Mouse (Mus musculus): ENCODE data around the gene Rbms1. TPM values are rescaled to one million over a fixed set of nuclear protein-coding genes. Genes with fewer than 3 reads are reported as not detected.
"Not testable (repeated sequence)": the region's sequence is repeated elsewhere in the genome, so short reads cannot be mapped to it uniquely, and the experiment has no call there.

The Rbms1 gene
- polyA plus RNA-seq, 1 experiment = 23.8 TPM

DNA sequence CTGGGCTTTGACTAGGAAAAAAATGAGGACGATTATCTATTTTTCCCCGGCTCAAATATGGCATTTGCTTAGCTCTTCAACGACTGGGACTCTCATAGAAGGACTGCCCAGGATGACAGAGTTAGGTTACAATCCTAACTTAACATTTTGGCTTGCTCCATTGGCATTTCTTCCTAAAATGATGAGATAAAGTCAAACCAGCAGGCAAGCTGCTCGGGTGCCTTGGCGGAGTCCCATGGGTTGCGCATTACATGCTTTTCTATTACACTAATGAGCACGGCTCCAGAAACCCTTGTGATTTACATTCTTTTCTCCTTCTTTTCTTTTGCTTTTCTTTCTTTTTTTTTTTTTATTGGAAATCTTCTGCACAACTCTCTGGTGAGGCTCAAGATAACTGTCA lies 128.7 kb downstream of the Rbms1 start:
- Histone ChIP-seq H3K4me3 (replicated peaks; ENCODE audit: control insufficient read depth, low read depth, low read length) (no peak overlapping the region), H3K27ac (ENCODE audit: control insufficient read depth, insufficient read depth, low read depth, low read length, poor library complexity) (no peak overlapping the region), H3K4me1 (ENCODE audit: control insufficient read depth, insufficient read depth, low read length) (no peaks in the 10 kb centered on the region)
- TF ChIP-seq CTCF (IDR thresholded peaks at IDR 0.05; ENCODE audit: control insufficient read depth, insufficient read depth, low read length) (no peak), POLR2A (IDR thresholded peaks at IDR 0.05; ENCODE audit: borderline replicate concordance, control insufficient read depth, low read depth, low read length) (no peak)
- 81% methylated on average over 7 of the region's 7 CpGs for WGBS

DNA sequence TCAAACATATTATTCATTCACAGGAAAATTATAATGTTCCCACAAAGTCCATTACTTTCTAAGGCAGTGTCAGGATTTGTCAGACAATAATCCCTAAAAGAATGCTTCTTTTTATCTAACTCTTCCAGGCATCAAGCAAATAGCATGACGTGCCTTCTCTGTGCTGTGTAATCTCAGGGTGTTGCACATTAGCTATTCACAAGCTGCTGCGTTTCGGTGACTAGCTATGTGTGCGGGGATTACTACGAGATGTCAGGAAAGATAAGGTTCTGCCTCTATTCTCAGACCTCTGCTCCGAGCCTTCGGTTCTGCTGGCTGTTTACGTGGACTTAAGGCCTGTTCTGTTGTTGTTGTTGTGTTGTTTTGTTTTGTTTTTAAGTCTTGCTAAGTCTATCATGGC lies 130.7 kb downstream of the Rbms1 start:
- 83% methylated on average over 8 of the region's 8 CpGs for WGBS
- Histone ChIP-seq H3K27ac (ENCODE audit: control insufficient read depth, insufficient read depth, low read depth, low read length, poor library complexity) (no peak overlapping the region), H3K4me1 (ENCODE audit: control insufficient read depth, insufficient read depth, low read length) (no peaks in the 10 kb centered on the region; the same call in 1 of the 2 replicates), H3K4me3 (replicated peaks; ENCODE audit: control insufficient read depth, low read depth, low read length) (no peak overlapping the region)
- TF ChIP-seq CTCF (IDR thresholded peaks at IDR 0.05; ENCODE audit: control insufficient read depth, insufficient read depth, low read length) (no peak), POLR2A (IDR thresholded peaks at IDR 0.05; ENCODE audit: borderline replicate concordance, control insufficient read depth, low read depth, low read length) (no peak)

DNA sequence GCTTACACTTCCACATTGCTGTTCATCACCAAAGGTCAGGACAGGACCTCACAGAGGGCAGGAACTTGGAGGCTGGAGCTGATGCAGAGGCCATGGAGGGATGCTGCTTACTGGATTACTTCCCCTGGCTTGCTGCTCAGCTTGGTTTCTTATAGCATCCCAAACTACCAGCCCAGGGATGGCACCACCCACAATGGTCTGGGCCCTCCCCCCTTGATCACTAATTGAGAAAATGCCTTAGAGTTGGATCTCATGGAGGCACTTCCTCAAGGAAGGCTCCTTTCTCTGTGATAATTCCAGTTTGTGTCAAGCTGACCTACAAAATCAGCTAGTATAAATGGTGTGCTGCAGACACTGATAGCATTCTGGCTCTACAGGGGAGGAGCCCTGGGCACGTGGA lies 132.5 kb downstream of the Rbms1 start:
- H3K27ac ChIP-seq (ENCODE audit: control insufficient read depth, insufficient read depth, low read depth, low read length, poor library complexity); H3K4me3 ChIP-seq (replicated peaks; ENCODE audit: control insufficient read depth, low read depth, low read length); H3K4me1 ChIP-seq (ENCODE audit: control insufficient read depth, insufficient read depth, low read length): not testable (repeated sequence)
- 76% methylated on average over 1 of the region's 1 CpGs for WGBS

DNA sequence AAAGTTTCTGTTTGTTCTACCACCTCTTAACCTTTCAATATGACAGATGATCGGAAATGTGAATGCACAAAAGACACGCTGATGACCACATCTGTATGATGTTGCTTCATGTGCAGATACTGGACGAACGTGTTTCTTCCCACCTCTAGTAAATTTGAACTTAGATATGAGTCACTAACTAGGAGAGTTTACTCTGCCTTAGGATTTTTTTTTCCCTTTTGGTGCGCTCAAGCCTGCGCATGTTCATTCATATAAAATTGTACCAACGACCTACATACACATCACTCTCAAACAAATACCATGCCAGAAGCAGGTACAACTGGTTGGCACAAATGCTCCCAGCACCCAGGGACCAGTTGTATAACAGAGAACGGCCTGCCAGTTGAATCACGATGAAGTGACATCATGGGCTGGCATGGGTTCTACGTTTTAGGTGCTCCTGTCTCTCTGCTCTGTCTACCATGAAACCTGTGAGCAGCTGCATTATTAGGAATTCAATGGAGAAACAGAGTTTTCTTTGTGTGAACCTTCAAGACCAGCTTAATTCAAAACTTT lies 134.0 kb downstream of the Rbms1 start:
- H3K4me3 ChIP-seq (replicated peaks; ENCODE audit: control insufficient read depth, low read depth, low read length) = no peak overlapping the region
- no peak overlapping the region for H3K27ac ChIP-seq (ENCODE audit: control insufficient read depth, insufficient read depth, low read depth, low read length, poor library complexity)
- TF ChIP-seq POLR2A (IDR thresholded peaks at IDR 0.05; ENCODE audit: borderline replicate concordance, control insufficient read depth, low read depth, low read length) (no peak), CTCF (IDR thresholded peaks at IDR 0.05; ENCODE audit: control insufficient read depth, insufficient read depth, low read length) (no peak)
- H3K4me1 ChIP-seq (ENCODE audit: control insufficient read depth, insufficient read depth, low read length) = no peaks in the 10 kb centered on the region; the same call in 1 of the 2 replicates
- 83% methylated on average over 10 of the region's 10 CpGs for WGBS

DNA sequence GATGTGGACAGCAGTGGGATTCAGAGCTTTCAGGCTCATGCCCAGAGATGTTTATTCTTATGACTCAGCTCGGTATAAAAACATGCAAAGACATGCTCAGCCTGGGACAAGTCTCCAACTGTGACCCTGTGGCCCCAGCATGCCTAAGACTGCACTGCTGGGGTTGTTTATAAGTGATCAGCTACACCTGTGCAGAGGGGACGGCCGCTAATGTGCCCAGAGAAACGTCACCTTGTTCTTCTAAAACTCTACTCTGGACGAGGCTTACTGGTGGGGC lies 135.9 kb downstream of the Rbms1 start:
- TF ChIP-seq CTCF (IDR thresholded peaks at IDR 0.05; ENCODE audit: control insufficient read depth, insufficient read depth, low read length) = no peak
- no peak for TF ChIP-seq POLR2A (IDR thresholded peaks at IDR 0.05; ENCODE audit: borderline replicate concordance, control insufficient read depth, low read depth, low read length)
- WGBS = 82% methylated on average over 5 of the region's 5 CpGs
- no peak overlapping the region for H3K27ac ChIP-seq (ENCODE audit: control insufficient read depth, insufficient read depth, low read depth, low read length, poor library complexity)
- no peak overlapping the region for H3K4me3 ChIP-seq (replicated peaks; ENCODE audit: control insufficient read depth, low read depth, low read length)
- peaks cover 1% of the 10 kb centered on the region for H3K4me1 ChIP-seq (ENCODE audit: control insufficient read depth, insufficient read depth, low read length)

DNA sequence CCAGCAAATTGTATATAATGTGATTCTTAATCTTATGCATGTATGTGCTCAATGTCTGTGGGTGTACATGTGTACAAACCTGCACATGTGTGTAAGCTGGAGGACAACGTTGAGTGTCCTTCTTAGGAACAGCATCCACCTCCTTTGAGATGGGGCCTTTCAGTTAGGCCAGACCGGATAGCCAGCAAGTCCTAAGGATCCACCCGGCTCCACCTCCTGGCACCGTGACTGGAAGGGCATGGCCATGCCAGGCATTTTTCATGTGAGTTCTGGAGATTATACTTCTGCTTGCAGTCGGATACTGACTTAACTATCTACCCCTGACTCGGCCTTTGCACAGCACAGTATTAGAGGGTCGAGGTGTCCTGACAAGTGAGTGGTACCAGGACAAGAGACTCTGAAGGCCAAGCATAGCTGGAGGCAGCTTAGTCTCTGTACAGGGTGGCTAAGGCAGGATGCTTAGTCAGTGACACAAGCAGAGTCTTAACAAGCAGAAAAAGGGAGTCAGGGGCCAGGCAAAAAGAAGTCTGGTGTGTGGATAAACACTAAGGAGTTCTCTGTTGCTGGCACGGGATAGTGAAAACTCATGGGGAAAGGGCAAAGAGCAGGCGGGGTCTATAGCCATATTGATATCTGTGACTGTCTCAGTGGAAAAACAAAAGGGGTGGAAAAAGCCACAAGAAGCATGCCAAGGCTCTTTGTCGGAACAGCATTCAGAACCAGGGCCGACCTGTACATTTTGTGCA lies 136.4 kb downstream of the Rbms1 start:
- TF ChIP-seq CTCF (IDR thresholded peaks at IDR 0.05; ENCODE audit: control insufficient read depth, insufficient read depth, low read length) = no peak
- TF ChIP-seq POLR2A (IDR thresholded peaks at IDR 0.05; ENCODE audit: borderline replicate concordance, control insufficient read depth, low read depth, low read length) = no peak
- peaks cover 1% of the 10 kb centered on the region for H3K4me1 ChIP-seq (ENCODE audit: control insufficient read depth, insufficient read depth, low read length)
- no peak overlapping the region for H3K27ac ChIP-seq (ENCODE audit: control insufficient read depth, insufficient read depth, low read depth, low read length, poor library complexity)
- no peak overlapping the region for H3K4me3 ChIP-seq (replicated peaks; ENCODE audit: control insufficient read depth, low read depth, low read length)
- 88% methylated on average over 11 of the region's 11 CpGs for WGBS

DNA sequence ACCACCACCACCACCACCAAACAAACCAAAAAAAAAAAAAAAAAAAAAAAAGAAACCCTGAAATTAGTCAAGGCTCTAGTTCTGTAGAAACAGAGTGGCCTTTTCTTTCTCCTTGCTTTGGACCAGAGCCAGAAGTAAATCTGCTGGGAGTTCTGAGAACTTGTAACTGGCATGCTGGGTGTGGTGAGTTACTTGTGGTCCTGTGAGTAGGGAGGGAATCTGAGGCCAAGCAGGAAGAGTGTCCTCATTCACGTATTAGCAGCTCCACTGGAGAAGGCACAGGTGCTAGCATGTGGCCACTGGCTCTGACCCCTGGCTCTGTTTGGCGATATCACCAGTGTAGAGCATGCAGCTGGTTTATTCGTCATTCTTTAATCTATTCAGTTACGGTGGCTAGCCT lies 137.3 kb downstream of the Rbms1 start:
- Histone ChIP-seq H3K4me1 (ENCODE audit: control insufficient read depth, insufficient read depth, low read length) (peaks cover 1% of the 10 kb centered on the region), H3K27ac (ENCODE audit: control insufficient read depth, insufficient read depth, low read depth, low read length, poor library complexity) (no peak overlapping the region), H3K4me3 (replicated peaks; ENCODE audit: control insufficient read depth, low read depth, low read length) (no peak overlapping the region)
- TF ChIP-seq POLR2A (IDR thresholded peaks at IDR 0.05; ENCODE audit: borderline replicate concordance, control insufficient read depth, low read depth, low read length) (no peak), CTCF (IDR thresholded peaks at IDR 0.05; ENCODE audit: control insufficient read depth, insufficient read depth, low read length) (no peak)
- WGBS = 71% methylated on average over 4 of the region's 4 CpGs

DNA sequence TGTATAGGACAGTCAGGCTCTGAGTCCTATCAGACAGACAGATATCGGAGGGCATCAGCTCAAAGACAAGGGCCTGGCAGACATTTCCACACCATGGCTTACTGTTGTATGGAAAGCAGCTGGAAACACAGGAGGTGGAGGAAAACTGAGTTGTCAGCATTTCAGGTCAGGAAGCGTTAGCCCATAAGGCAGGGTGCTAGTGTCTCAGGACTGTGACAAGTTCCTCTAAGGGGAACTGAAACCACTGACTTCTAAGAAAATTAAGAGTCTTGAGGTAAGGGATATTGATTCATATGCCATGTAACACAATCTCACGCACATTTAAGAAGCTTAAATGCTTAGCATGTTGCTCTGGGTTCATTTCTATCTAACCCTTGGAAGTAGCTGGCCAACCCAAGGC lies 141.4 kb downstream of the Rbms1 start:
- TF ChIP-seq POLR2A (IDR thresholded peaks at IDR 0.05; ENCODE audit: borderline replicate concordance, control insufficient read depth, low read depth, low read length) = no peak
- TF ChIP-seq CTCF (IDR thresholded peaks at IDR 0.05; ENCODE audit: control insufficient read depth, insufficient read depth, low read length) = no peak
- WGBS = 43% methylated on average over 3 of the region's 3 CpGs
- peaks cover 1% of the 10 kb centered on the region for H3K4me1 ChIP-seq (ENCODE audit: control insufficient read depth, insufficient read depth, low read length)
- no peak overlapping the region for H3K4me3 ChIP-seq (replicated peaks; ENCODE audit: control insufficient read depth, low read depth, low read length)
- H3K27ac ChIP-seq (ENCODE audit: control insufficient read depth, insufficient read depth, low read depth, low read length, poor library complexity) = no peak overlapping the region

DNA sequence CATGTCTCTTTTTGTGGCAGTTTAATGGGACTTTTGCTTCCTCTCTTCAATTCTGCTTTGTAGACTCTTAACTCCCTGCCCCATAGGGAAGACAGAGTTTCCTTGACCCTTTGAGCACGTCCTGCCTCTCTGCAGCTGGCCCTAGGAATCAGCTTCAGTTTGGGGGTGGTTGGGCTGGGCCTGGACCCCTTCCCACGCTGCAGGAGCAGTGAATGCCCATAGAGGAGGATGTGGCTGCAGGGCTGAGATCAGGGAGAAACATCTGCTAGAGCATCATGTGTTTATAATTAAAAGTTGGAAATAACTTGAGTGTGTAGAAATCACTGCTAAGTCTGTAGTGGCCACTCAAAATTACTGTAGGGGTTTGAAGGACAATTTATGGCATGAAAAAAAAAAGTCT lies 144.4 kb downstream of the Rbms1 start:
- TF ChIP-seq CTCF (IDR thresholded peaks at IDR 0.05; ENCODE audit: control insufficient read depth, insufficient read depth, low read length) (no peak), POLR2A (IDR thresholded peaks at IDR 0.05; ENCODE audit: borderline replicate concordance, control insufficient read depth, low read depth, low read length) (no peak)
- WGBS = 58% methylated on average over 2 of the region's 2 CpGs
- Histone ChIP-seq H3K4me1 (ENCODE audit: control insufficient read depth, insufficient read depth, low read length) (peaks cover 1% of the 10 kb centered on the region), H3K27ac (ENCODE audit: control insufficient read depth, insufficient read depth, low read depth, low read length, poor library complexity) (no peak overlapping the region), H3K4me3 (replicated peaks; ENCODE audit: control insufficient read depth, low read depth, low read length) (no peak overlapping the region)

Data from bone marrow, adult 2 months (tissue).